Mouse (Mus musculus): ENCODE results near the gene Ptpra. TPM values are rescaled to one million over a fixed set of nuclear protein-coding genes. Genes with fewer than 3 reads are reported as not detected.

Ptpra gene
- total and polyA plus RNA-seq, 2 experiments from 2014 or later: 144 to 147 TPM

- Histone ChIP-seq H3K4me2 (ENCODE audit: low read depth, low read length, poor library complexity, severe bottlenecking) (no peak overlapping the region), H3K9me3 (ENCODE audit: low read length) (no peaks in the 10 kb centered on the region), H3K4me1 (ENCODE audit: insufficient read depth, low read length) (no peaks in the 10 kb centered on the region), H3K27ac (ENCODE audit: low read depth, low read length) (no peak overlapping the region), H3K27me3 (ENCODE audit: insufficient read depth, low read length) (peaks cover 18% of the 10 kb centered on the region), H3K9ac (replicated peaks; ENCODE audit: low read length, poor library complexity, severe bottlenecking) (no peak overlapping the region), H3K4me3 (ENCODE audit: low read depth, low read length) (no peak overlapping the region), H3K36me3 (ENCODE audit: insufficient read depth, low read length) (peaks cover 10% of the 10 kb centered on the region)
- 89% methylated on average over 6 of the region's 6 CpGs for WGBS
- DNase-seq (ENCODE audit: low spot score): no peak
- TF ChIP-seq CTCF (IDR thresholded peaks at IDR 0.05): no peak
- ATAC-seq (ENCODE audit: low FRiP score): no peak
Measured at GRCm38 (mm10) chr2:130586016-130586415, 135.9 kb downstream of the Ptpra start.

DNA sequence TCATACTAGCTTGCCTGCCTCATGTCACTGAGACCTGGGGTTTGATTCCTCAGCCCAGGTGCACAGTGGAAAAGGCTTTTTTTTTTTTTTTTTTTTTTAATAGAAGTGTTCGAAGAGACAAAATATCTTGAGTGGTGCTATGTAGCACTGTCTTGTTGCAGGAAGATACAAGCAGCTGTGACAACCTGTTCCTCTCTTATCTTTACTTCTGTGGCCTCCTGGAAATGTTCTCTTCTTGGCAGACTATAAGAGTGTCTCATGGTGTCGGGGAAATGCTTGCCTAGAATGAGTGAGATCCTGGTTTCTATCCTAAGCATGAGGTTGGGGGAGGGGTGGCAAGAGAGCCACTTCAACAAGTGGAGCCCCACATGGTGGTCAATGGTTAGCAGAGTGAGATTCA lies 138.3 kb downstream of the Ptpra start:
- no peak overlapping the region for H3K9ac ChIP-seq (replicated peaks; ENCODE audit: low read length, poor library complexity, severe bottlenecking)
- H3K27ac ChIP-seq (ENCODE audit: low read depth, low read length): no peak overlapping the region
- no peak for ATAC-seq (ENCODE audit: low FRiP score)
- no peaks in the 10 kb centered on the region for H3K27me3 ChIP-seq (ENCODE audit: insufficient read depth, low read length)
- H3K4me1 ChIP-seq (ENCODE audit: insufficient read depth, low read length): no peaks in the 10 kb centered on the region
- peaks cover 19% of the 10 kb centered on the region for H3K36me3 ChIP-seq (ENCODE audit: insufficient read depth, low read length)
- TF ChIP-seq CTCF (IDR thresholded peaks at IDR 0.05): no peak
- DNase-seq (ENCODE audit: low spot score): no peak
- WGBS: 84% methylated on average over 2 of the region's 2 CpGs
- H3K4me3 ChIP-seq (ENCODE audit: low read depth, low read length): no peak overlapping the region
- no peak overlapping the region for H3K4me2 ChIP-seq (ENCODE audit: low read depth, low read length, poor library complexity, severe bottlenecking)
- no peaks in the 10 kb centered on the region for H3K9me3 ChIP-seq (ENCODE audit: low read length)

- ATAC-seq (ENCODE audit: low FRiP score) (no peak), DNase-seq (ENCODE audit: low spot score) (no peak)
- H3K4me2 ChIP-seq (ENCODE audit: low read depth, low read length, poor library complexity, severe bottlenecking): no peak overlapping the region
- no peak overlapping the region for H3K4me3 ChIP-seq (ENCODE audit: low read depth, low read length)
- H3K36me3 ChIP-seq (ENCODE audit: insufficient read depth, low read length): peaks cover 20% of the 10 kb centered on the region
- no peaks in the 10 kb centered on the region for H3K27me3 ChIP-seq (ENCODE audit: insufficient read depth, low read length)
- H3K4me1 ChIP-seq (ENCODE audit: insufficient read depth, low read length): no peaks in the 10 kb centered on the region
- no peak for TF ChIP-seq CTCF (IDR thresholded peaks at IDR 0.05)
- H3K9me3 ChIP-seq (ENCODE audit: low read length): no peaks in the 10 kb centered on the region
- 54% methylated on average over 4 of the region's 4 CpGs for WGBS
- H3K27ac ChIP-seq (ENCODE audit: low read depth, low read length): no peak overlapping the region
- no peak overlapping the region for H3K9ac ChIP-seq (replicated peaks; ENCODE audit: low read length, poor library complexity, severe bottlenecking)
Measured at GRCm38 (mm10) chr2:130589157-130589556, 139.1 kb downstream of the Ptpra start.

GRCm38 (mm10) chr2:130589761-130590160 lies 139.7 kb downstream of the Ptpra start:
- H3K4me1 ChIP-seq (ENCODE audit: insufficient read depth, low read length): no peaks in the 10 kb centered on the region
- H3K27ac ChIP-seq (ENCODE audit: low read depth, low read length): no peak overlapping the region
- no peak for DNase-seq (ENCODE audit: low spot score)
- TF ChIP-seq CTCF (IDR thresholded peaks at IDR 0.05): no peak
- H3K27me3 ChIP-seq (ENCODE audit: insufficient read depth, low read length): no peaks in the 10 kb centered on the region
- no peak for ATAC-seq (ENCODE audit: low FRiP score)
- no peak overlapping the region for H3K4me2 ChIP-seq (ENCODE audit: low read depth, low read length, poor library complexity, severe bottlenecking)
- H3K9me3 ChIP-seq (ENCODE audit: low read length): no peaks in the 10 kb centered on the region
- no peak overlapping the region for H3K9ac ChIP-seq (replicated peaks; ENCODE audit: low read length, poor library complexity, severe bottlenecking)
- H3K36me3 ChIP-seq (ENCODE audit: insufficient read depth, low read length): peaks cover 20% of the 10 kb centered on the region
- H3K4me3 ChIP-seq (ENCODE audit: low read depth, low read length): no peak overlapping the region
- 94% methylated on average over 2 of the region's 2 CpGs for WGBS

DNA sequence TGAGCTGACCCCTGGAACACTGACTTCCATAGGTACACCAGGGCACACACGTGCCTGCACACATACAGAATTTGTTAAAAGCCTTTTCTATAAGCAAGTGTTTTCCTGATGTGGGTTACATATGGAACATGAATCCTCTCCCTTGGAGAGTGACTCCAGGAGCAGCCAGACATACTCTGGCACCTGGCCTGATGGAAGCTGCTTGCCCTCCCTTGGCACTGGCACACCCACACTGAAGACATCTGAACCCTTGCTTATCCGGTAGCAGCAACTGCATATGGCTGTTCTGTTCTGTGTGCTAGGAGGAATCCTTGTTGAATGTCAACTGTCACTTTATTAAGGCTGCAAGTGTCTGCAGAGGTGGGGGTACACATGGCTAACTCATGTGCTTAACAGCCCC lies 140.9 kb downstream of the Ptpra start:
- H3K4me2 ChIP-seq (ENCODE audit: low read depth, low read length, poor library complexity, severe bottlenecking): no peak overlapping the region
- ATAC-seq (ENCODE audit: low FRiP score) (no peak), DNase-seq (ENCODE audit: low spot score) (no peak)
- peaks cover 28% of the 10 kb centered on the region for H3K36me3 ChIP-seq (ENCODE audit: insufficient read depth, low read length)
- no peaks in the 10 kb centered on the region for H3K4me1 ChIP-seq (ENCODE audit: insufficient read depth, low read length)
- TF ChIP-seq CTCF (IDR thresholded peaks at IDR 0.05): no peak
- no peak overlapping the region for H3K27ac ChIP-seq (ENCODE audit: low read depth, low read length)
- H3K27me3 ChIP-seq (ENCODE audit: insufficient read depth, low read length): no peaks in the 10 kb centered on the region
- no peaks in the 10 kb centered on the region for H3K9me3 ChIP-seq (ENCODE audit: low read length)
- H3K9ac ChIP-seq (replicated peaks; ENCODE audit: low read length, poor library complexity, severe bottlenecking): no peak overlapping the region
- H3K4me3 ChIP-seq (ENCODE audit: low read depth, low read length): no peak overlapping the region
- 89% methylated on average over 2 of the region's 2 CpGs for WGBS

DNA sequence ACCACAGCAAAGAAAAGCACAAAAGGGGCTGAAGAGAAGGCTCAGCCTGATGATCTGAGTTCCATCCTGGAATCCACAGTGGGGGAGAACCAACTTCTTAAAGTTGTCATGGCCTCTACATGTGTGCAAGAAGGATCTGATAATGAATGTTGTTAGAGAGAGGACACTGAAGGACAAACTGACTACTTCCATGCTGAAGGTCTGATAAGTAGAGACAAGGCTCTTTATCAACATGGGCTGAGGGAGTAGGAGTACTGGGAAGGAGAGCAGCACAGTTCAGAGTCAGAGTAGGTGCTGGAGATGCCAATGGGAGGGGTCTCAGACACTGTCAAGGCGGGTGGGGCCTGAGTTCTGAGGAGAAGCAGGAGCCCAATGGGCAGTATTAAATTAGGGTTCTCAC lies 145.5 kb downstream of the Ptpra start:
- Histone ChIP-seq H3K4me3 (ENCODE audit: low read depth, low read length) (no peak overlapping the region), H3K27me3 (ENCODE audit: insufficient read depth, low read length) (no peaks in the 10 kb centered on the region), H3K36me3 (ENCODE audit: insufficient read depth, low read length) (peaks cover 49% of the 10 kb centered on the region), H3K4me2 (ENCODE audit: low read depth, low read length, poor library complexity, severe bottlenecking) (no peak overlapping the region), H3K4me1 (ENCODE audit: insufficient read depth, low read length) (no peaks in the 10 kb centered on the region), H3K9me3 (ENCODE audit: low read length) (no peaks in the 10 kb centered on the region), H3K9ac (replicated peaks; ENCODE audit: low read length, poor library complexity, severe bottlenecking) (no peak overlapping the region), H3K27ac (ENCODE audit: low read depth, low read length) (no peak overlapping the region)
- TF ChIP-seq CTCF (IDR thresholded peaks at IDR 0.05): no peak
- ATAC-seq (ENCODE audit: low FRiP score): no peak
- WGBS: 71% methylated on average over 1 of the region's 1 CpGs
- DNase-seq (ENCODE audit: low spot score): no peak
